Mouse (Mus musculus) kidney, adult 2 months (tissue): ENCODE measurements at regions not wholly inside any gene's neighbourhood (a gene's known extent, or its start where the extent isn't known, plus 50 kb on each side); places are given as distances from the start of the nearest gene placed in this dataset.

ENCODE experiments used
- DNase-seq: peaks from one replicate; pipeline ENCODE4 v3.0.0; 2021
- H3K27ac ChIP-seq: fragments of 200-500 bp; 2 replicates; pipeline ENCODE4 v1.5.1; 2012; ENCODE audit warnings: low read depth, low read length, control low read depth, inconsistent platforms; ENCODE audit not compliant: insufficient read depth
- H3K27me3 ChIP-seq: fragments of 200-500 bp; replicated peaks from 2 replicates; pipeline ENCODE4 v1.6.1; 2012; ENCODE audit warnings: mild to moderate bottlenecking, moderate library complexity, low read length, inconsistent platforms; ENCODE audit not compliant: control insufficient read depth, insufficient read depth
- H3K36me3 ChIP-seq: fragments of 200-500 bp; 2 replicates; pipeline ENCODE4 v1.6.1; 2012; ENCODE audit warnings: mild to moderate bottlenecking, moderate library complexity, low read length, inconsistent platforms; ENCODE audit not compliant: control insufficient read depth, insufficient read depth
- H3K4me1 ChIP-seq: fragments of 200-500 bp; 2 replicates; pipeline ENCODE4 v1.6.1; 2011; ENCODE audit warnings: low read length; ENCODE audit not compliant: control insufficient read depth, insufficient read depth
- H3K4me3 ChIP-seq: fragments of 200-500 bp; 2 replicates; pipeline ENCODE4 v1.5.1; 2011; ENCODE audit warnings: mild to moderate bottlenecking, low read depth, low read length, control low read depth; ENCODE audit not compliant: insufficient read depth
- CTCF ChIP-seq: fragments of 200-500 bp; conservative IDR thresholded peaks from 2 replicates; pipeline ENCODE4 v1.5.1; 2011; ENCODE audit warnings: low read depth, mild to moderate bottlenecking, control low read depth, low read length, moderate library complexity, mixed read lengths; ENCODE audit not compliant: insufficient read depth, insufficient read length
- POLR2A ChIP-seq: fragments of 200-500 bp; IDR thresholded peaks from one replicate; pipeline ENCODE4 v1.6.1; 2011; ENCODE audit warnings: low read depth, low read length, control low read depth
- WGBS: fragments of 180-500 bp; shearing (Covaris S2); methylation state at CpG from one replicate; pipeline ENCODE4 v1.1.7; 2018; 5-methylcytosine and 5-hydroxymethylcytosine counted together

DNA sequence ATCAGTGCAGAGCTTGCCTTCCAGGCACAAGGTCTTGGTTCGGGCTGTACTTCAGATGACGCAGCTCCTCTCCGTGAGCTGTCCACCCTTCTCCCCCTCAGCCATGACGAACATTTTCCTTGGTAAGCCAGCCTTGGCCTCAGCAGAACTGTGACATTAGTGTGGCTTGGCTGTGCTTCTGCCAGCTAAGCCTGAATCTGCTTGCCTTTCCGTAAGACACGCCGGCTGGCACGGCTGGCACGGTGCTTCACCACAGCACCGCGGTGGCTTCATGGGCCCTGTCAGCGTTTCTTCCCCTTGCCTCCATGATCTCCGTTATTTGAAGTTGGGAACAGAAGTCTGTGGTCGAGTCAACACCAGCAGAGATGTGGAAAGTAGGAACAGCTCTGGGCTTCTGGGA is 87.0 kb downstream of the Tmx1 start:
- H3K4me1 ChIP-seq: no peaks in the 10 kb centered on the region
- no peak for DNase-seq
- H3K27ac ChIP-seq: no peak overlapping the region
- WGBS: 92% methylated on average over 14 of the region's 14 CpGs
- no peak for TF ChIP-seq POLR2A
- TF ChIP-seq CTCF: no peak
- H3K4me3 ChIP-seq: no peak overlapping the region
- H3K36me3 ChIP-seq: no peaks in the 10 kb centered on the region
- no peaks in the 10 kb centered on the region for H3K27me3 ChIP-seq

DNA sequence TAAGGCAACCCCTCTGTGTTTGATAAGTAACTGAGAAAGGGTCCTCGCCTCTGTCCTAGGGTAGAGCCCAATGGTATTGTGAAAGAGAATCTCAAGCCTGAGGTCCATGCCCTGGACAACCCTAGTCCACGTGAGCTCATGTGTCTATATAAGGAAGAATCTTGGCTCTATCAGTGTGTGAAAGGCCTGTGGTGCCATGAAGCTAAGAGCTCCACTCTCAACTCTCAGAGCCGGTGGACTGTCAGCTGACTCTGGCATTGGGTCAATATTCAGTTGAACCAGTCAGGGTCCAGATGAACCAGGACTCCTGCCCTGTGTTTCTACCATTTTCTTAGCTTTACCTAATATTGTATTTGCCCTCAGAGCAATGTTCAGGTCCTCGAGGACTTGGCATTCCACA is 88.5 kb downstream of the Tmx1 start:
- Histone ChIP-seq H3K4me3 (no peak overlapping the region), H3K27ac (no peak overlapping the region), H3K4me1 (no peaks in the 10 kb centered on the region), H3K36me3 (no peaks in the 10 kb centered on the region), H3K27me3 (no peaks in the 10 kb centered on the region)
- 79% methylated on average over 4 of the region's 4 CpGs for WGBS
- DNase-seq: no peak
- no peak for TF ChIP-seq CTCF
- no peak for TF ChIP-seq POLR2A

DNA sequence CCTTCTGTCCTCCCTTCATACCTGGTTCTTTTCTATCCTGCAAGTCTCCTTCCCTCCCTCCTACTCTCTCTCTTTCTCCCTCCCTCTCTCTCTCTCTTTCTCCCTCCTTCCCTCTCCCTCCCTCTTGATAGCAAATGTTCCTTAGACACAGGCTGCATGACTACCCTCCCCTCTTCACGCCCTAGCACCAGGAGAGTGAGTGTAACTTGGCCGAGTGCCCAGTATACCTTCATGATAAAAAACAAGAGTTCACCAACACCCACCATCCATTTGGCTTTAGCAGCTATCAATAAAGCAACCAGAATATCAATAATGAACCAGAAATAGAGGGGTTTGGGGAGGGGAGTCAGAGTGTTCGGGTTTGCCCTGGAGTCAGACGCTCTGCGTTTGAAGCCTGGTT is 90.4 kb downstream of the Tmx1 start:
- H3K4me1 ChIP-seq: no peaks in the 10 kb centered on the region
- no peak overlapping the region for H3K27ac ChIP-seq
- WGBS: 41% methylated on average over 5 of the region's 5 CpGs
- no peak overlapping the region for H3K4me3 ChIP-seq
- TF ChIP-seq CTCF: no peak
- TF ChIP-seq POLR2A: no peak
- no peak for DNase-seq
- H3K36me3 ChIP-seq: no peaks in the 10 kb centered on the region
- no peaks in the 10 kb centered on the region for H3K27me3 ChIP-seq

DNA sequence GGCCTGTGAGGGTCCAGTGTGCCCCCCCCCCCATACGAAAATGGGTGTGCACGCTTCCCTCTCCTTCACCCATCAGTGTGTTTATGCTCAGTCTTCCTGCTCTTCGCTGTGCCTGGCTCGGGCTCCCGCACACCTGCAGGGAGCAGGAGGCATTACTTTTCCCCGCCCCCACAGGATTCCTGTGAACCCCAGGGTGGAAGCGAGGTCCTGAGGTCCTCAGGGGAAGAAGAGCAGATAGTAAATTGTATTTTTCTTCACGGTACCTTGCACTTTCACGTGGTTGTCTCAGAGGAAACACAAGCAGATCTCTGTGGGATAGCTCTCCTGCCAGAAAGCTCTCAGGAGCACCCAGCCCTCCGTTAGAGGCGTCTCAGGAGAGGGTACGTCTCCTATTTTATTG is 91.4 kb downstream of the Tmx1 start:
- no peak overlapping the region for H3K4me3 ChIP-seq
- no peaks in the 10 kb centered on the region for H3K36me3 ChIP-seq
- H3K27me3 ChIP-seq: no peaks in the 10 kb centered on the region
- TF ChIP-seq CTCF (no peak), POLR2A (no peak)
- no peak overlapping the region for H3K27ac ChIP-seq
- WGBS: 32% methylated on average over 12 of the region's 12 CpGs
- DNase-seq: no peak
- no peaks in the 10 kb centered on the region for H3K4me1 ChIP-seq

DNA sequence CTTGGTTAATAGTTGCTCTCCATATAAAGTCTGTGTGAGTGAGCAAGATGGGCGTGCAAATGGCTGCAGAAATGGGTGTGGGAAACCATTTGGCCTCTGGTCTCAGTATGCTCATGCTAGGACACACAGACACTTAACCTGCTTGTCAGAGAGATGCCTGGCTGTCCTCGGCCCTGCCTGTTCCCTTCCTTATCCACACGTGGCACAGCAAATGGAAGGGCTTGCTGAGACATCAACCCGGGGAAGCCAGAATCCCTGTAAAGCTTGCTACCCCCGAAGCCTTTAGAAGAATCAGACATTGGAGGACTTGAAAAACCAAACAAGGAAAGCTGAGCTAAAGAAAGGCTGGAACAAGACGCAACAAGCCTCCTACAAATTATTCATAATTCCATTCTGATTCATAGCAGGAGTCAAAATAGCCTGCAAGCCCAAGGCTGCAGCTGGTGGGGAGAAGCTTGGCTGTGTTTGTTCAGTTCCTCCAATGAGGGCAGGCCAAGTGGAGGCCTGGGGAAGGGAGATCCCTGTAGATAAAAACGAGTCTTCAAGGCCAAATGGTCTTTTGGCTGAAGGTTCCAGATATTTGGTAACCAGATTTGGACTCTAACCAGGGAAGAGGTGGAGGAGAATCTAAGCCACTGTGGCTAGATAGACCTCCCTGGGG is 92.1 kb downstream of the Tmx1 start:
- 64% methylated on average over 7 of the region's 7 CpGs for WGBS
- TF ChIP-seq CTCF: no peak
- no peak for TF ChIP-seq POLR2A

DNA sequence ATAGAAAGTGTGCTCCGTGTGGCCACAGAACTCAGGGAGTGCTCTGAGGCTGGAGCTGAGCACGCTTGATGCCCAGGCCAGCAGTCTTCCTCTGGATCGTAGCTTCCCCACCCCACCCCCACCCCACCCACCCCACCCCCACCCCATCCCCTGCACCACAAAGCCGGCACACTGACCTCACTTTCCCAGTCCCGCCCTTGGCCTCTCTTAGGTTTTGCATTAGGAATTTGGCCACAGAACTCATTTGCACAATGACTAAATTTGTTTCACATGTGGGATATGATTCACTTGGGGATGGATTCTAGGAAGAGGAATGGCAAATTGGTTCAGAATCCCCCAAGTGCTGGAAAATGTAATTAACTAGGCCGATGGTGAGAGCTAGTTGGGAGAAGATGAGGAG is 94.3 kb downstream of the Tmx1 start:
- WGBS: 78% methylated on average over 6 of the region's 6 CpGs
- H3K27me3 ChIP-seq: no peaks in the 10 kb centered on the region
- H3K4me1 ChIP-seq: no peaks in the 10 kb centered on the region
- TF ChIP-seq POLR2A (no peak), CTCF (no peak)
- no peak for DNase-seq
- no peaks in the 10 kb centered on the region for H3K36me3 ChIP-seq
- H3K4me3 ChIP-seq: no peak overlapping the region
- no peak overlapping the region for H3K27ac ChIP-seq

More for the DNA sequence above, 92.1 kb downstream of the Tmx1 start:
- Histone ChIP-seq H3K27ac (no peak overlapping the region), H3K36me3 (no peaks in the 10 kb centered on the region), H3K4me3 (no peak overlapping the region), H3K27me3 (no peaks in the 10 kb centered on the region), H3K4me1 (no peaks in the 10 kb centered on the region)
- DNase-seq: no peak

DNA sequence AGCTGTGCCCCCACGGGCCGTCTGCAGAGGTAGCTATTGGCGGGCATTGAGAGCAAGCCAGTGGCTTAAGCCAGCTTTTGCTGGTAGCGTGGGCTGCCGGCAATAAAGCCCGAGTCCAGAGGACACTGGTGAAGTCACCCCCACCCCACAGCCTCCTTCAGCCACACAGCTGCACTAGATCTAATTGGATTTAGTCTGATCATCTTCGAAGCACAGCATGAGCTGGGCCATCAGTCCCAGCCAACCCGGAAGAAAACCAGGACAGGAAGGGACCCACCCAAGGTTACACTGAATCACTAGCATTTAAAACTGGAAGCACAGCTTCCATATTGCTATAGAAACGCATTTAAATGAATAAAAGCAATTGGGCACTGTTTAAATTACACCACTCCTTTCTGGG is 96.4 kb downstream of the Tmx1 start:
- Histone ChIP-seq H3K27ac (no peak overlapping the region), H3K4me1 (no peaks in the 10 kb centered on the region), H3K4me3 (no peak overlapping the region), H3K36me3 (no peaks in the 10 kb centered on the region), H3K27me3 (no peaks in the 10 kb centered on the region)
- TF ChIP-seq CTCF: no peak
- TF ChIP-seq POLR2A: no peak
- no peak for DNase-seq
- WGBS: 89% methylated on average over 9 of the region's 9 CpGs
